Mouse (Mus musculus): ENCODE results near the gene Mettl2. TPM values are rescaled to one million over a fixed set of nuclear protein-coding genes. Genes with fewer than 3 reads are reported as not detected.
A peak's percentile ranks its signal among the peaks of the same experiment; 100 is the strongest.
"Not testable (repeated sequence)": the region's sequence is repeated elsewhere in the genome, so short reads cannot be mapped to it uniquely, and the experiment has no call there.

The Mettl2 gene
- polyA plus RNA-seq, 1 experiment from 2014 or later = 9.3 TPM

GRCm38 (mm10) chr11:105126520-105127029 lies 350 bp downstream of the Mettl2 start:
- H3K27ac ChIP-seq (ENCODE audit: low read depth, low read length) = no peak overlapping the region
- no peaks in the 10 kb centered on the region for H3K9me3 ChIP-seq (ENCODE audit: control insufficient read depth)
- under 1% methylated on average over 49 of the region's 49 CpGs for WGBS
- H3K27me3 ChIP-seq (replicated peaks; ENCODE audit: control insufficient read depth, insufficient read depth, low read length) = no peaks in the 10 kb centered on the region
- peaks cover 9% of the 10 kb centered on the region for H3K4me1 ChIP-seq (replicated peaks; ENCODE audit: control insufficient read depth, insufficient read depth, low read length)
- H3K9ac ChIP-seq (ENCODE audit: low read depth, low read length) = peak overlapping the region; percentile 64
- peak overlapping the region; percentile 90 for H3K4me2 ChIP-seq (replicated peaks; ENCODE audit: low read depth)
- peak; percentile 5; the same call in 1 of the 2 replicates for ATAC-seq
- no peak for TF ChIP-seq CTCF (IDR thresholded peaks at IDR 0.05; ENCODE audit: low read depth)
- peaks cover 24% of the 10 kb centered on the region for H3K36me3 ChIP-seq (ENCODE audit: control insufficient read depth, insufficient read depth)
- peak overlapping the region; percentile 99 for H3K4me3 ChIP-seq (ENCODE audit: low read depth, low read length)

GRCm38 (mm10) chr11:105135692-105136091 lies 9.5 kb downstream of the Mettl2 start:
- Histone ChIP-seq H3K9ac (ENCODE audit: low read depth, low read length) (peak overlapping the region; percentile 0; the same call in 1 of the 2 replicates), H3K36me3 (ENCODE audit: control insufficient read depth, insufficient read depth) (peaks cover 78% of the 10 kb centered on the region), H3K9me3 (ENCODE audit: control insufficient read depth) (no peaks in the 10 kb centered on the region), H3K4me3 (ENCODE audit: low read depth, low read length) (no peak overlapping the region), H3K27me3 (replicated peaks; ENCODE audit: control insufficient read depth, insufficient read depth, low read length) (no peaks in the 10 kb centered on the region), H3K4me2 (replicated peaks; ENCODE audit: low read depth) (no peak overlapping the region), H3K4me1 (replicated peaks; ENCODE audit: control insufficient read depth, insufficient read depth, low read length) (no peaks in the 10 kb centered on the region), H3K27ac (ENCODE audit: low read depth, low read length) (no peak overlapping the region)
- 87% methylated on average over 7 of the region's 7 CpGs for WGBS
- no peak for ATAC-seq
- TF ChIP-seq CTCF (IDR thresholded peaks at IDR 0.05; ENCODE audit: low read depth) = no peak

- 92% methylated on average over 2 of the region's 2 CpGs for WGBS
- not testable (repeated sequence) for ATAC-seq; H3K4me2 ChIP-seq (replicated peaks; ENCODE audit: low read depth); H3K27me3 ChIP-seq (replicated peaks; ENCODE audit: control insufficient read depth, insufficient read depth, low read length); H3K9me3 ChIP-seq (ENCODE audit: control insufficient read depth); H3K4me3 ChIP-seq (ENCODE audit: low read depth, low read length); H3K27ac ChIP-seq (ENCODE audit: low read depth, low read length); H3K4me1 ChIP-seq (replicated peaks; ENCODE audit: control insufficient read depth, insufficient read depth, low read length); H3K9ac ChIP-seq (ENCODE audit: low read depth, low read length)
- H3K36me3 ChIP-seq (ENCODE audit: control insufficient read depth, insufficient read depth) = peaks cover 69% of the 10 kb centered on the region
Observed at GRCm38 (mm10) chr11:105137255-105137654, 11.0 kb downstream of the Mettl2 start.

- not testable (repeated sequence) for H3K9me3 ChIP-seq (ENCODE audit: control insufficient read depth); H3K4me2 ChIP-seq (replicated peaks; ENCODE audit: low read depth); H3K9ac ChIP-seq (ENCODE audit: low read depth, low read length); H3K27me3 ChIP-seq (replicated peaks; ENCODE audit: control insufficient read depth, insufficient read depth, low read length); H3K4me3 ChIP-seq (ENCODE audit: low read depth, low read length); H3K27ac ChIP-seq (ENCODE audit: low read depth, low read length); H3K4me1 ChIP-seq (replicated peaks; ENCODE audit: control insufficient read depth, insufficient read depth, low read length); ATAC-seq
- H3K36me3 ChIP-seq (ENCODE audit: control insufficient read depth, insufficient read depth) = peaks cover 38% of the 10 kb centered on the region
- 95% methylated on average over 7 of the region's 8 CpGs for WGBS
Observed at GRCm38 (mm10) chr11:105140512-105140911, 14.3 kb downstream of the Mettl2 start.

GRCm38 (mm10) chr11:105141115-105141514 lies 14.9 kb downstream of the Mettl2 start:
- peaks cover 32% of the 10 kb centered on the region for H3K36me3 ChIP-seq (ENCODE audit: control insufficient read depth, insufficient read depth)
- H3K9ac ChIP-seq (ENCODE audit: low read depth, low read length) = no peak overlapping the region
- ATAC-seq = no peak
- H3K4me3 ChIP-seq (ENCODE audit: low read depth, low read length) = no peak overlapping the region
- no peaks in the 10 kb centered on the region for H3K4me1 ChIP-seq (replicated peaks; ENCODE audit: control insufficient read depth, insufficient read depth, low read length)
- H3K4me2 ChIP-seq (replicated peaks; ENCODE audit: low read depth) = no peak overlapping the region
- H3K27ac ChIP-seq (ENCODE audit: low read depth, low read length) = no peak overlapping the region
- H3K9me3 ChIP-seq (ENCODE audit: control insufficient read depth) = no peaks in the 10 kb centered on the region
- TF ChIP-seq CTCF (IDR thresholded peaks at IDR 0.05; ENCODE audit: low read depth) = no peak
- no peaks in the 10 kb centered on the region for H3K27me3 ChIP-seq (replicated peaks; ENCODE audit: control insufficient read depth, insufficient read depth, low read length)
- WGBS = 94% methylated on average over 5 of the region's 5 CpGs

GRCm38 (mm10) chr11:105143564-105143963 lies 17.3 kb downstream of the Mettl2 start:
- no peak overlapping the region for H3K4me3 ChIP-seq (ENCODE audit: low read depth, low read length)
- no peak for TF ChIP-seq CTCF (IDR thresholded peaks at IDR 0.05; ENCODE audit: low read depth)
- H3K4me1 ChIP-seq (replicated peaks; ENCODE audit: control insufficient read depth, insufficient read depth, low read length) = no peaks in the 10 kb centered on the region
- H3K27ac ChIP-seq (ENCODE audit: low read depth, low read length) = no peak overlapping the region
- H3K36me3 ChIP-seq (ENCODE audit: control insufficient read depth, insufficient read depth) = peaks cover 9% of the 10 kb centered on the region; the same call in 1 of the 2 replicates
- no peak overlapping the region for H3K4me2 ChIP-seq (replicated peaks; ENCODE audit: low read depth)
- ATAC-seq = no peak
- H3K27me3 ChIP-seq (replicated peaks; ENCODE audit: control insufficient read depth, insufficient read depth, low read length) = no peaks in the 10 kb centered on the region
- no peaks in the 10 kb centered on the region for H3K9me3 ChIP-seq (ENCODE audit: control insufficient read depth)
- H3K9ac ChIP-seq (ENCODE audit: low read depth, low read length) = no peak overlapping the region

- peaks cover 6% of the 10 kb centered on the region; the same call in 1 of the 2 replicates for H3K36me3 ChIP-seq (ENCODE audit: control insufficient read depth, insufficient read depth)
- no peak overlapping the region for H3K27ac ChIP-seq (ENCODE audit: low read depth, low read length)
- no peak overlapping the region for H3K9ac ChIP-seq (ENCODE audit: low read depth, low read length)
- 83% methylated on average over 3 of the region's 3 CpGs for WGBS
- ATAC-seq = no peak
- no peak overlapping the region for H3K4me2 ChIP-seq (replicated peaks; ENCODE audit: low read depth)
- no peaks in the 10 kb centered on the region for H3K4me1 ChIP-seq (replicated peaks; ENCODE audit: control insufficient read depth, insufficient read depth, low read length)
- TF ChIP-seq CTCF (IDR thresholded peaks at IDR 0.05; ENCODE audit: low read depth) = no peak
- H3K4me3 ChIP-seq (ENCODE audit: low read depth, low read length) = no peak overlapping the region
- H3K9me3 ChIP-seq (ENCODE audit: control insufficient read depth) = no peaks in the 10 kb centered on the region
- H3K27me3 ChIP-seq (replicated peaks; ENCODE audit: control insufficient read depth, insufficient read depth, low read length) = no peaks in the 10 kb centered on the region
Observed at GRCm38 (mm10) chr11:105144084-105144483, 17.9 kb downstream of the Mettl2 start.

Measured in intestine, postnatal 0 days (tissue).